Mouse (Mus musculus): Measurements from ENCODE around the gene Atad2b.

DNA sequence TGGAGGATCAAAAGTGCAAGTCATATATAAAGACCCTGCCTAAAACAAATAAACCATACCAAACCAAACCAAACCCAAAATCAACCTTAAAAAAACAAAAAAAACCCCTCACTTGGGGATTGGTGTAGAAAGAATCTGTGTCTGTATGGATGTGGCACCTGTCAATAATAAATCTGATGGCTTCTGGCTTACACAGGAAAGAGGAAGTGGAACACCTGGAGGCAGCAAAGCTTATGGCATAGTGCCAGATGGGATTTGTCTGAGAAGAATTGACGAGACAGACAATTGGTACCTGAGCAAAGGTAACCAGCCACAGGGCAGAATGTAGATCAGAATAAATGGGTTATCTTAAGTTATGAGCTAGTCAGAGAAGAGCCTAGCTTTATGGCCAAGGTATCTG is 32.1 kb upstream of the Atad2b start:
- TF ChIP-seq ZC3H11A (IDR thresholded peaks at IDR 0.05; ENCODE audit: borderline replicate concordance, low read depth, low read length) (no peak), HCFC1 (IDR thresholded peaks at IDR 0.05; ENCODE audit: borderline replicate concordance, insufficient read depth, low read length) (no peak), CHD2 (IDR thresholded peaks at IDR 0.05; ENCODE audit: low read depth, low read length) (no peak)

All from ES-E14 (cell line).